Mouse (Mus musculus): ENCODE data around the gene Ncor2.

The Ncor2 gene

DNA sequence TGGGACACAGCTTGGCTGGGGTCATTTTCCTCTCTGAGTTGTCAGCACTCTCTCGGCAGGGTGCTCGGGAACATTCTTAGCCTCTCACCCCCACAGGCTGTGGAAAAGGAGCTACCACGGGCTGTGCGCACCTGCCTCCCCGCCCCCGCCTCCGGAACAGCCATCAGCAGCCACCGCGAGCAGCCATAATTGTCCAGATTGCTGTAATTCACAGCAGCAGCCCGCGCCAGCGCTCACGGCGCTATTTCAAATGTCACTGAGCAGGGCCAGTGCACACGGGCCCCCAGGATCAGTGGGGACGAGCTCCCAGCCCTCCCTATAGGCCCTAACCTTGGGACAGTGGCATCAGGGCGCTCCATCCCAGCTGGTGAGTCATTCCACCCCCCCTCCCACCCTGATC is 116.0 kb downstream of the Ncor2 start:
- peak; percentile 69 for DNase-seq (ENCODE audit: low spot score)

DNA sequence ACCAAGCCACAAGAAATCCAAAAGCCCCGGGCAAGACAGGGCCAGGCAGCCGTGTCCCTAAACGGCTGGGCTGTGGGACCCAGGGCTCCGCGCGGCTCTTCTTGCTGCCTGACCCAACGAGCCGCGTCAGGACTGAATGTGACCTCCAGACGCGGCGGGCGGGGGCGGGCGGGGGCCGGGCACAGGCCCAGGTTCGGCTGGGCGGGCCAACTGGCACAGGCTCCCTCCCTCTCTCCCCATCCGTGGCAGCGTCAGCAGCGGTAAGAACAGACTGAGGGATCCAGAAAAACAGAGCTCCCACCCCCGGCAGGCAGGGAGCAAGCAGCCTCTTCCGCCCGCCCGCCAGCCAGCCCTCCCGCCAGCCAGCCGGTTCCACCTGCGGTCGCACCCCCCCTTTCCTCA is 120.8 kb downstream of the Ncor2 start:
- no peak for DNase-seq (ENCODE audit: low spot score)

- DNase-seq (ENCODE audit: low spot score): no peak
Measured at GRCm38 (mm10) chr5:125057555-125058266, 121.3 kb downstream of the Ncor2 start.

GRCm38 (mm10) chr5:125056696-125057554 is 122.1 kb downstream of the Ncor2 start:
- no peak for DNase-seq (ENCODE audit: low spot score)

- no peak for DNase-seq (ENCODE audit: low spot score)
Measured at GRCm38 (mm10) chr5:125056331-125056695, 122.7 kb downstream of the Ncor2 start.

- no peak for DNase-seq (ENCODE audit: low spot score)
Measured at GRCm38 (mm10) chr5:125055901-125056300, 123.1 kb downstream of the Ncor2 start.

- DNase-seq (ENCODE audit: low spot score): no peak
Measured at GRCm38 (mm10) chr5:125053661-125054060, 125.4 kb downstream of the Ncor2 start.

GRCm38 (mm10) chr5:125052603-125053488 is 126.2 kb downstream of the Ncor2 start:
- peak; percentile 75 for DNase-seq (ENCODE audit: low spot score)

- DNase-seq (ENCODE audit: low spot score): no peak
Measured at GRCm38 (mm10) chr5:125052237-125052602, 126.8 kb downstream of the Ncor2 start.

- no peak for DNase-seq (ENCODE audit: low spot score)
Measured at GRCm38 (mm10) chr5:125049481-125049880, 129.5 kb downstream of the Ncor2 start.

GRCm38 (mm10) chr5:125046436-125046835 is 132.6 kb downstream of the Ncor2 start:
- peak; percentile 28 for DNase-seq (ENCODE audit: low spot score)

GRCm38 (mm10) chr5:125045202-125045601 is 133.8 kb downstream of the Ncor2 start:
- no peak for DNase-seq (ENCODE audit: low spot score)

- DNase-seq (ENCODE audit: low spot score): no peak
Measured at GRCm38 (mm10) chr5:125043448-125043847, 135.6 kb downstream of the Ncor2 start.

DNA sequence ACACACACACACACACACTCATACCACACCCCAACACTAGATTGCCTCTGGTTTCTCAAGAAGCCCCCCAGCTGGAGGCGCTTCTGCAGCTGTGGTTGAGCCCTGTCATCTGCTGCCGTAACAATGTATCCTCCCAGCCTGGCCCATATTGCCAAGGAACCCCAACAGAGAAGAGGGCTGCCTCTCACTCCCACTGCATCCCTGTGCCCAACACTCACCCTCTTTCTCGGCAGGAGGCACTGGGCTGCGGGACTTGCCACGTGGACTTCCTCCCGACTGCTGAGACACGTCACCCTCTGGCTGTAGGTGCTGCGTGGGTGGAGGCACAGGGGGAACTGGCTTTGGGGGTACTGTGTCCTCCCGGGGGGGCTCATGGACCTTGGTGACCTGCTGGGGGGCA is 137.4 kb downstream of the Ncor2 start:
- no peak for DNase-seq (ENCODE audit: low spot score)

- peak; percentile 94 for DNase-seq (ENCODE audit: low spot score)
Measured at GRCm38 (mm10) chr5:125040128-125040584, 138.9 kb downstream of the Ncor2 start.

DNA sequence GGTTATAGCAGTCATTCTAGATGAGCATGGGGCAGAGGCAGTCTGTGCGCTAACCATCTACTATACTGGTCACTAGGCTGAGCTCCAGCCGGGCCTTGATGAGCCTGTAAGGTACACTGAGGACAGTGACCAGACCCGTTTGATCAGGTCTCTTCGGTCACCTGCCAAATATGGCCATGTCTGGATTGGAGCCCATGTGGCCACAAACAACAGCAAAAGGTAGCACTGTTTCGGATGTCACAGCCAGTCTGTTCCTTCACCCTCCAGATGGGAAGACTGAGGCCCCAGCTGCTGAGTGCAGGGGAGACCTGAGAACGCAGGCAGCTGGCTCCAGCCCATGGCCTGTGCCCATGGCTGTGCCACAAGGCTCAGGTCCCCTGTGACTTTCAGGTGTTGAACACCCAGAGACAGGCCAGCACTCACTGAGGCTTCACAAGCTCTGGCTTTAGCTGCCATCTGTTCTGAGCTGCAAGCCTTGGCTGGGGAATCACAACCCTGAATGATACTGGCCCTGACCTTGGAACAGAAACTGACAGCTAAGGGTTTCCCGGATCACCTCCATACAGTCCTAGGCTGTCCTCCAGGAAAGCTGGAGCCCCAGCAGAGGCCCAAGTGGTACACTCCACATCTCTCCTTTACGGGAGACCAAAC is 139.5 kb downstream of the Ncor2 start:
- DNase-seq (ENCODE audit: low spot score): peak; percentile 35

GRCm38 (mm10) chr5:125036483-125036882 is 142.5 kb downstream of the Ncor2 start:
- DNase-seq (ENCODE audit: low spot score): no peak

DNA sequence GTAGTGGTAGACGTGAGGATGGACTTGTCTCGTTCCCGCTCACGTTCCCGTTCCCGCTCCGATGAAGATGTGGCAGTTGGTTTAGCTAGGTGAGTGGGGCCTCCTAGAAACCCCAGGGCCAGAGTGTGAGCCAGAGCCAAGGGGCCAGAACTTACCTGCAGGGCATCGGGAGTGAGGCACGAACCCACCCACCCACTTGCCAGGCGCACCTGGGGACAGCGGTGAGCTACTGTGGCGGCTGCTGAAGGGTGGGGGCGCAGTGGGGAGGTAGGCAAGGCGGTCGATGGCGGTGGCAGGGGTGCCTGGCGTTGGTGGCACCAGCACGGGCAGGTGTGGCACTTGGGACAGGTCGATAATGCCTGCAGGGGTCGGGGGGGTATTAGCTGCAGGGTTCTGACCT is 150.1 kb downstream of the Ncor2 start:
- DNase-seq (ENCODE audit: low spot score): no peak

DNA sequence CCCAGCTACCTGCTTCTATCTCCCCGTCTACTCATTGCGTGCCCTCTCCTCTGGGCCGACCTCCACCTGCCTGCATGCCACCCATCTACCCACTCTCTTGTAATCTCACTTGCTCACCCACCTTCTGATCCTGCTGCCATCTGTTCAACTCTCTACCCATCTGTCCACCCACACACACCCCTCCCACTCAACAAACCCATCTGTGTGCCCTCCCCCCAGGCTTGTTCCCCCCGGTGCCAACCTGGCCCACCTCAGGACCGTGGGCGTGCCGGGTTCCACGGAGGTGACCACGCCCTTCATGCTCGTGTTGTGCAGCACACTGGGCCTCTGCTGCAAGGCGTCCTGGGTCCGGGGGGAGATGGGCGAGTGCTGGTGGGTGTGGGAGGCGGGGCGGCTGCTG is 150.6 kb downstream of the Ncor2 start:
- DNase-seq (ENCODE audit: low spot score): no peak

GRCm38 (mm10) chr5:125024002-125024401 is 155.0 kb downstream of the Ncor2 start:
- peak; percentile 25 for DNase-seq (ENCODE audit: low spot score)

DNA sequence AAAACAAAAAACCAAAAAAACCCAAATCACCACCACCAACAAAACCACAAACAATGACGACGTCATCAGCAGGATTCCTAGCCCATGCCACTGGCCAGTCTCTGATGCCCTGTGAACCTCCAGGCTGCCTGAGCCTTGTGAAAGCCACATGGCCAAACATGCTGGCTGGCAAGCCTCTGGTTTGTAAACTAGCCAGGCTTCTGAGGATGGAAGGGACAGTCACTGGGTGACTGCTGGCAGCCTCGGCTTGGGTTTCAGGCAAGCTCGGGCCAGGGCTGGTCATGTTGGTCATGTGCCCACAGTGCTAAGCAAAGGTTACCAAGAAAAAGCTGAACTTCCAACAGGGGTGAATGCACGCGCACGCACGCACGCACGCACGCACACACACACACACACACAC is 157.7 kb downstream of the Ncor2 start:
- DNase-seq (ENCODE audit: low spot score): peak; percentile 63

GRCm38 (mm10) chr5:125019099-125019498 is 159.9 kb downstream of the Ncor2 start:
- DNase-seq (ENCODE audit: low spot score): no peak

All from MN1 (cell line).